Mouse (Mus musculus): ENCODE results near the gene Smyd5.
A peak's percentile ranks its signal among the peaks of the same experiment; 100 is the strongest.
"Not testable (repeated sequence)": the region's sequence is repeated elsewhere in the genome, so short reads cannot be mapped to it uniquely, and the experiment has no call there.

Smyd5 gene

GRCm38 (mm10) chr6:85447351-85447750 is 15.6 kb downstream of the Smyd5 start:
- DNase-seq (ENCODE audit: low spot score in 2 of 2): no peak

GRCm38 (mm10) chr6:85450140-85450539 is 18.4 kb downstream of the Smyd5 start:
- not testable (repeated sequence) for DNase-seq (ENCODE audit: low spot score in 2 of 2)

- peak; percentile 99 for DNase-seq (ENCODE audit: low spot score in 2 of 2)
Observed at GRCm38 (mm10) chr6:85450697-85451663, 19.2 kb downstream of the Smyd5 start, which contains the start of gene Cct7. Gene Cct7, plus strand, starts transcription at chr6:85451514.

- DNase-seq (ENCODE audit: low spot score in 2 of 2): peak; percentile 97
Observed at GRCm38 (mm10) chr6:85451664-85452410, 20.0 kb downstream of the Smyd5 start, which contains the start of gene Pradc1. Gene Pradc1, minus strand, starts transcription at chr6:85451970.

- DNase-seq (ENCODE audit: low spot score in 2 of 2): no peak
Observed at GRCm38 (mm10) chr6:85452411-85452665, 20.5 kb downstream of the Smyd5 start.

- no peak for DNase-seq (ENCODE audit: low spot score in 2 of 2)
Observed at GRCm38 (mm10) chr6:85452816-85453215, 21.0 kb downstream of the Smyd5 start.

GRCm38 (mm10) chr6:85459621-85460020 is 27.8 kb downstream of the Smyd5 start:
- no peak for DNase-seq (ENCODE audit: low spot score in 2 of 2)

- DNase-seq (ENCODE audit: low spot score in 2 of 2): no peak
Observed at GRCm38 (mm10) chr6:85465381-85465780, 33.6 kb downstream of the Smyd5 start.

GRCm38 (mm10) chr6:85469660-85470430 is 38.1 kb downstream of the Smyd5 start:
- no peak for DNase-seq (ENCODE audit: low spot score in 2 of 2)

- DNase-seq (ENCODE audit: low spot score in 2 of 2): no peak
Observed at GRCm38 (mm10) chr6:85471962-85472361, 40.2 kb downstream of the Smyd5 start.

GRCm38 (mm10) chr6:85472542-85472941 is 40.8 kb downstream of the Smyd5 start:
- no peak for DNase-seq (ENCODE audit: low spot score in 2 of 2)

GRCm38 (mm10) chr6:85475581-85475980 is 43.8 kb downstream of the Smyd5 start:
- DNase-seq (ENCODE audit: low spot score in 2 of 2): no peak

GRCm38 (mm10) chr6:85477366-85477917 is 45.7 kb downstream of the Smyd5 start:
- no peak for DNase-seq (ENCODE audit: low spot score in 2 of 2)

- DNase-seq (ENCODE audit: low spot score in 2 of 2): no peak
Observed at GRCm38 (mm10) chr6:85478416-85478815, 46.6 kb downstream of the Smyd5 start.

GRCm38 (mm10) chr6:85479979-85480378 is 48.2 kb downstream of the Smyd5 start:
- no peak for DNase-seq (ENCODE audit: low spot score in 2 of 2)

GRCm38 (mm10) chr6:85480685-85481084 is 48.9 kb downstream of the Smyd5 start:
- no peak for DNase-seq (ENCODE audit: low spot score in 2 of 2)

GRCm38 (mm10) chr6:85483843-85484721 is 52.3 kb downstream of the Smyd5 start:
- no peak for DNase-seq (ENCODE audit: low spot score in 2 of 2)

- no peak for DNase-seq (ENCODE audit: low spot score in 2 of 2)
Observed at GRCm38 (mm10) chr6:85485738-85486137, 53.9 kb downstream of the Smyd5 start.

- DNase-seq (ENCODE audit: low spot score in 2 of 2): no peak
Observed at GRCm38 (mm10) chr6:85488510-85488909, 56.7 kb downstream of the Smyd5 start.

GRCm38 (mm10) chr6:85489717-85490116 is 57.9 kb downstream of the Smyd5 start:
- DNase-seq (ENCODE audit: low spot score in 2 of 2): no peak

- DNase-seq (ENCODE audit: low spot score in 2 of 2): no peak
Observed at GRCm38 (mm10) chr6:85490252-85490651, 58.5 kb downstream of the Smyd5 start.

Measured in frontal cortex, postnatal 10 days (tissue).